Mouse (Mus musculus) lung, adult 2 months (tissue): ENCODE data around the gene Gm28036.

Experiments
- CTCF ChIP-seq: fragments of 200-500 bp; IDR thresholded peaks from 2 replicates; pipeline ENCODE4 v1.5.1; 2011; ENCODE audit warnings: mild to moderate bottlenecking, low read length, control low read depth; ENCODE audit not compliant: insufficient read depth
- POLR2A ChIP-seq: fragments of 200-500 bp; IDR thresholded peaks from 2 replicates; pipeline ENCODE4 v1.6.1; 2011; ENCODE audit warnings: low read depth, mild to moderate bottlenecking, control low read depth, low read length, borderline replicate concordance; ENCODE audit errors: extremely low read depth

GRCm38 (mm10) chr2:156146272-156146989, 19.5 kb upstream of the Gm28036 start:
- TF ChIP-seq CTCF (no peak), POLR2A (no peak)
